Mouse (Mus musculus) kidney, embryonic 15.5 days (tissue): Measurements from ENCODE around the gene Iqsec1. TPM values are rescaled to one million over a fixed set of nuclear protein-coding genes. Genes with fewer than 3 reads are reported as not detected.
A peak's percentile ranks its signal among the peaks of the same experiment; 100 is the strongest.

Source experiments
- ATAC-seq: fragments of 200-750 bp; cut with Nextera tagmentation; replicated peaks from 2 replicates; pipeline ENCODE4 v1.8.0; 2017; ENCODE audit warnings: moderate TSS enrichment; ENCODE audit not compliant: low FRiP score
- H3K27ac ChIP-seq: fragments of 300-500 bp; sonication (generic); 2 replicates; pipeline ENCODE4 v1.5.1; 2015; ENCODE audit warnings: mild to moderate bottlenecking, inconsistent platforms
- H3K27me3 ChIP-seq: fragments of 300-500 bp; sonication (generic); 2 replicates; pipeline ENCODE4 v1.6.1; 2015; ENCODE audit warnings: inconsistent platforms
- H3K36me3 ChIP-seq: fragments of 300-500 bp; sonication (generic); 2 replicates; pipeline ENCODE4 v1.6.1; 2015; ENCODE audit warnings: inconsistent platforms
- H3K4me1 ChIP-seq: fragments of 300-500 bp; sonication (generic); 2 replicates; pipeline ENCODE4 v1.6.1; 2015; ENCODE audit warnings: inconsistent platforms
- H3K4me2 ChIP-seq: fragments of 300-500 bp; sonication (generic); 2 replicates; pipeline ENCODE4 v1.6.1; 2015; ENCODE audit warnings: moderate library complexity, mild to moderate bottlenecking, inconsistent platforms
- H3K4me3 ChIP-seq: fragments of 300-500 bp; sonication (generic); replicated peaks from 2 replicates; pipeline ENCODE4 v1.5.1; 2015; ENCODE audit warnings: mild to moderate bottlenecking, inconsistent platforms
- H3K9ac ChIP-seq: fragments of 300-500 bp; sonication (generic); 2 replicates; pipeline ENCODE4 v1.6.1; 2015; ENCODE audit warnings: mild to moderate bottlenecking, inconsistent platforms
- H3K9me3 ChIP-seq: fragments of 300-500 bp; sonication (generic); replicated peaks from 2 replicates; pipeline ENCODE4 v1.6.1; 2016; ENCODE audit warnings: inconsistent platforms
- WGBS: fragments of 180-500 bp; shearing (Covaris S2); methylation state at CpG from one replicate; pipeline ENCODE4 v1.1.7; 2015; ENCODE audit warnings: mixed read lengths; 5-methylcytosine and 5-hydroxymethylcytosine counted together
- polyA plus RNA-seq: library from polyadenylated mRNA; unstranded; fragments of >200 nt; fragmentation: Nextera tagmentation; extraction: Ambion mirVana; gene quantifications from 2 replicates; pipeline ENCODE4 v1.2.1, GENCODE M21; 2015

The Iqsec1 gene
- polyA plus RNA-seq, 1 experiment from 2014 or later: 10.8 TPM

GRCm38 (mm10) chr6:90768526-90768925 lies 220.0 kb downstream of the Iqsec1 start:
- Histone ChIP-seq H3K27ac (no peak overlapping the region), H3K4me3 (no peak overlapping the region), H3K9ac (no peak overlapping the region), H3K4me2 (no peak overlapping the region), H3K36me3 (no peaks in the 10 kb centered on the region), H3K9me3 (no peaks in the 10 kb centered on the region), H3K27me3 (no peaks in the 10 kb centered on the region), H3K4me1 (peaks cover 18% of the 10 kb centered on the region)
- ATAC-seq: no peak
- WGBS: 35% methylated on average over 2 of the region's 2 CpGs

- WGBS: 87% methylated on average over 1 of the region's 1 CpGs
- no peak overlapping the region for H3K27ac ChIP-seq
- no peak for ATAC-seq
Measured at GRCm38 (mm10) chr6:90767874-90768273, 220.6 kb downstream of the Iqsec1 start.

GRCm38 (mm10) chr6:90764753-90765152 lies 223.7 kb downstream of the Iqsec1 start:
- Histone ChIP-seq H3K9me3 (no peaks in the 10 kb centered on the region), H3K4me1 (peaks cover 26% of the 10 kb centered on the region), H3K9ac (no peak overlapping the region), H3K4me2 (no peak overlapping the region), H3K27ac (peak overlapping the region; percentile 54), H3K27me3 (no peaks in the 10 kb centered on the region), H3K36me3 (no peaks in the 10 kb centered on the region), H3K4me3 (no peak overlapping the region)
- 71% methylated on average over 2 of the region's 2 CpGs for WGBS
- no peak for ATAC-seq

More at GRCm38 (mm10) chr6:90767874-90768273, 220.6 kb downstream of the Iqsec1 start:
- no peak overlapping the region for H3K4me3 ChIP-seq
- no peaks in the 10 kb centered on the region for H3K36me3 ChIP-seq
- H3K9ac ChIP-seq: no peak overlapping the region
- H3K27me3 ChIP-seq: no peaks in the 10 kb centered on the region
- H3K4me1 ChIP-seq: peaks cover 25% of the 10 kb centered on the region
- H3K4me2 ChIP-seq: no peak overlapping the region
- H3K9me3 ChIP-seq: no peaks in the 10 kb centered on the region

- H3K27ac ChIP-seq: peak overlapping the region; percentile 54
- 28% methylated on average over 18 of the region's 18 CpGs for WGBS
- no peak overlapping the region for H3K9ac ChIP-seq
- no peak overlapping the region for H3K4me3 ChIP-seq
- H3K36me3 ChIP-seq: no peaks in the 10 kb centered on the region
- peak; percentile 88 for ATAC-seq
- H3K4me2 ChIP-seq: peak overlapping the region; percentile 46
- peaks cover 26% of the 10 kb centered on the region for H3K4me1 ChIP-seq
- H3K27me3 ChIP-seq: no peaks in the 10 kb centered on the region
- no peaks in the 10 kb centered on the region for H3K9me3 ChIP-seq
Measured at GRCm38 (mm10) chr6:90763959-90764591, 224.4 kb downstream of the Iqsec1 start.

GRCm38 (mm10) chr6:90763295-90763694 lies 225.2 kb downstream of the Iqsec1 start:
- no peak overlapping the region for H3K4me2 ChIP-seq
- ATAC-seq: peak; percentile 53; the same call in 1 of the 2 replicates

GRCm38 (mm10) chr6:90762120-90762736 lies 226.3 kb downstream of the Iqsec1 start:
- ATAC-seq: no peak
- H3K9me3 ChIP-seq: no peaks in the 10 kb centered on the region
- H3K36me3 ChIP-seq: no peaks in the 10 kb centered on the region
- no peak overlapping the region for H3K9ac ChIP-seq
- H3K27me3 ChIP-seq: no peaks in the 10 kb centered on the region
- H3K4me3 ChIP-seq: no peak overlapping the region
- no peak overlapping the region for H3K4me2 ChIP-seq
- H3K27ac ChIP-seq: no peak overlapping the region
- H3K4me1 ChIP-seq: peaks cover 22% of the 10 kb centered on the region
- WGBS: 86% methylated on average over 2 of the region's 2 CpGs

More at GRCm38 (mm10) chr6:90763295-90763694, 225.2 kb downstream of the Iqsec1 start:
- Histone ChIP-seq H3K9ac (no peak overlapping the region), H3K36me3 (no peaks in the 10 kb centered on the region), H3K9me3 (no peaks in the 10 kb centered on the region), H3K4me1 (peaks cover 22% of the 10 kb centered on the region), H3K27me3 (no peaks in the 10 kb centered on the region), H3K4me3 (no peak overlapping the region), H3K27ac (no peak overlapping the region)
- 65% methylated on average over 4 of the region's 4 CpGs for WGBS

GRCm38 (mm10) chr6:90761301-90762056 lies 227.0 kb downstream of the Iqsec1 start:
- no peaks in the 10 kb centered on the region for H3K27me3 ChIP-seq
- H3K4me3 ChIP-seq: no peak overlapping the region
- H3K36me3 ChIP-seq: no peaks in the 10 kb centered on the region
- peaks cover 22% of the 10 kb centered on the region for H3K4me1 ChIP-seq
- ATAC-seq: no peak
- WGBS: 89% methylated on average over 4 of the region's 4 CpGs
- H3K27ac ChIP-seq: no peak overlapping the region
- H3K9ac ChIP-seq: no peak overlapping the region
- H3K4me2 ChIP-seq: no peak overlapping the region
- H3K9me3 ChIP-seq: no peaks in the 10 kb centered on the region

GRCm38 (mm10) chr6:90760886-90761285 lies 227.6 kb downstream of the Iqsec1 start:
- Histone ChIP-seq H3K27ac (no peak overlapping the region), H3K27me3 (no peaks in the 10 kb centered on the region), H3K9ac (no peak overlapping the region), H3K4me1 (peaks cover 22% of the 10 kb centered on the region), H3K9me3 (no peaks in the 10 kb centered on the region), H3K36me3 (no peaks in the 10 kb centered on the region), H3K4me3 (no peak overlapping the region), H3K4me2 (no peak overlapping the region)
- ATAC-seq: no peak
- 73% methylated on average over 5 of the region's 5 CpGs for WGBS

GRCm38 (mm10) chr6:90759754-90760153 lies 228.7 kb downstream of the Iqsec1 start:
- Histone ChIP-seq H3K4me1 (peaks cover 20% of the 10 kb centered on the region), H3K36me3 (no peaks in the 10 kb centered on the region), H3K4me3 (no peak overlapping the region), H3K9ac (no peak overlapping the region), H3K4me2 (no peak overlapping the region), H3K9me3 (no peaks in the 10 kb centered on the region), H3K27me3 (no peaks in the 10 kb centered on the region), H3K27ac (no peak overlapping the region)
- ATAC-seq: no peak
- WGBS: 67% methylated on average over 2 of the region's 2 CpGs

GRCm38 (mm10) chr6:90758155-90758554 lies 230.3 kb downstream of the Iqsec1 start:
- 80% methylated on average over 2 of the region's 2 CpGs for WGBS
- H3K9me3 ChIP-seq: no peaks in the 10 kb centered on the region
- no peaks in the 10 kb centered on the region for H3K36me3 ChIP-seq
- no peaks in the 10 kb centered on the region for H3K27me3 ChIP-seq
- no peak overlapping the region for H3K27ac ChIP-seq
- H3K4me3 ChIP-seq: no peak overlapping the region
- H3K9ac ChIP-seq: no peak overlapping the region
- no peak for ATAC-seq
- no peak overlapping the region for H3K4me2 ChIP-seq
- H3K4me1 ChIP-seq: peaks cover 4% of the 10 kb centered on the region

GRCm38 (mm10) chr6:90757427-90757883 lies 231.0 kb downstream of the Iqsec1 start:
- H3K4me1 ChIP-seq: no peaks in the 10 kb centered on the region
- H3K9me3 ChIP-seq: no peaks in the 10 kb centered on the region
- H3K27me3 ChIP-seq: no peaks in the 10 kb centered on the region
- no peak overlapping the region for H3K4me2 ChIP-seq
- H3K4me3 ChIP-seq: no peak overlapping the region
- WGBS: 47% methylated on average over 12 of the region's 12 CpGs
- H3K9ac ChIP-seq: no peak overlapping the region
- H3K27ac ChIP-seq: no peak overlapping the region
- ATAC-seq: no peak
- no peaks in the 10 kb centered on the region for H3K36me3 ChIP-seq

- Histone ChIP-seq H3K4me1 (no peaks in the 10 kb centered on the region), H3K4me2 (no peak overlapping the region), H3K36me3 (no peaks in the 10 kb centered on the region), H3K27ac (no peak overlapping the region), H3K9me3 (no peaks in the 10 kb centered on the region), H3K9ac (no peak overlapping the region), H3K4me3 (no peak overlapping the region), H3K27me3 (no peaks in the 10 kb centered on the region)
- WGBS: 76% methylated on average over 5 of the region's 5 CpGs
- ATAC-seq: no peak
Measured at GRCm38 (mm10) chr6:90756561-90756960, 231.9 kb downstream of the Iqsec1 start.
